Mouse (Mus musculus) R1 (cell line): ENCODE results near the gene Mettl24.

Experiments
- DNase-seq: peaks from one replicate; pipeline ENCODE4 v3.0.0-alpha.2; 2018; ENCODE audit warnings: low read depth, low spot score

The Mettl24 gene

DNA sequence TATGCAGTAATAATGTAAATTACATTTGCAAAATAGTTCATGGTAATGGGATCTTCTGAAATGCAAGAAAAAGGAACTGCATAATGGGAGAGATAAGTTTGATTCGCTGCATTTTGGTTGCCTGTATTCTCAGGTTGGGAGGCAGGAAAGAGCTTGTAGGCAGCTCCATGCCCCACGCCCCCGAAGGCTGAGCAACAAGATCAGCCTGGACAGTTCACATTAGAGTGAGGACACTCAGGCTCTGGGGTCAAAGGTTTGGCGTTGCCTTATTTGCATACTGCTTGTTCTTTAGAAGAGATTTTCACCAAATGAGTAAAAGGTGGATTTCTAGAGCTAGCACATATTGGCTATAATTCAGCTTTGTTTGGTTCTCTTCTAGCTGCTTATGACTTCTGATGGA lies 123.1 kb downstream of the Mettl24 start:
- DNase-seq = no peak

- DNase-seq = peak; percentile 89
Observed at GRCm38 (mm10) chr10:40809411-40809910, 126.4 kb downstream of the Mettl24 start.

DNA sequence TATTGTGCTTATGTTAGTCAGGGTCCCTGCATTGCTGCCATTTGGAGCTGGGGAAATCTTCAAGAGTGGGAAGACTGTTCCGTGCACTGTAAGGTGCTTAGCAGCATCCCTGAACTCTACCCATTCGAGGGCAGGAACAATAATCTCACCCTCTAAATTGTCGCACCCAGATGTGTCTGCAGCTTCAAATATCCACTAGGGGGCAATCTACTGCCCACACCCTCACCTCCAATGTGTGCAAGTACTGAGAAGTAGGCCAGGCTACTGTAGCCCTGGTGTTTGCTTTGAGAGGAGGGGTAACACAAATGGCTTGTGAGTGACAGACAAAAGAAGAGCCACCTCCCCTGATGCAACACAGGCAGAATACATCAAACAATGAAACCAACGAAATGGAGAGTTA lies 130.5 kb downstream of the Mettl24 start:
- DNase-seq = peak; percentile 56

DNA sequence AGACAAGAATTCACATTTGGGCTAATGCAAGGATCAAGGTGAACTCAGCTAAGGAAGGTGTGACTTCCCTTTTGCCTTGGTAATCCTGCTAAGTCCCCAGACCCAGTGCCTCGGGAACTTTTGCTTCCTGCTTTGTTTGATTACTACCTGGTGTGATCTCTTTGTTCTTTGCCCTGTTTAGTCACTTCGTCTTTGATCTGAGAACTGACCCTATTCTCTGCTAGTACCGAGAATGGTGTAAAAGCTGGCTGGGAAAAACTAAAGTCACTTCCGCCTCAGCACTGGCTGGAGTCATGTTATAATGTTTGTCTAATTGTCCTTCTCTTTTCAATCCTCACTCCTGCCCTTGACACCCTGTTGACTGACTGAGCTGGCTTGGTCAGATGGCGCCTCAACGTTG lies 133.4 kb downstream of the Mettl24 start:
- peak; percentile 37 for DNase-seq

DNA sequence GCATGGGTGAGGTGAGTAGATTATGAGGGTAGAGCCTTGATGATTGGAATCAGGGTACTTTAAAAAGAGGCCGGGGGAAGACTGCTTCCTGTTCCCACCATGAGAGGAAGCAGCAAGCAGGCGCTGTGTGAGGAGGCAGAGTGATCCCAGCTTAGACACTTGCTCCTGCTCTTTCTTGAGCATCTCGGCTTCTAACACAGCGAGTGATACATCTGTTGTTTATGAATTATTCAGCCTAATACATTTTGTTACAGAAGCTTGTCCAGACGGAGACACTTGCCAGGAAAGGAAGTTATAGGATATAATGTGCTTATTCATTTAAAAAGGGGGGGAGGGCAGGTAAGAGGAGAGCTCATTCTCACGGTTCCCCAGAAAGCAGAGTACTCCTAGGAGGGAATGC lies 142.9 kb downstream of the Mettl24 start:
- no peak for DNase-seq

DNA sequence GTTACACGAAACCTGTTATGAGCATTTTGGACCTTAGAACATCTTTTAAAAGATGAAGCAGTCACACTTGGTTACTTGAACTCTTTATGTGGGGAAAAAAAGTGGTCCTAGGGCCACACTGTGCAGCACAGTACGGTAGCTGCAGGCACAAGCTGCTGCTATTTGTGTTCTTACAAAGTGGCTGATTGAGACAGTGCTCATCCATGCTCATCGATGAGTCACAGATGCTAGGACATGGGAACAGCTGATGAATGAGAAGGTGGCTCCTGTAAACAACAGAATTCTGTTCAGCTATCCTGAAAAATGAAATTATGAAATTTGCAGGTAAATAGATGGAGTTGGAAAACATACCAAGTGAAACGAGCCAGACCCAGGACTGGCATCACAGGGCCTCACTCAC lies 144.6 kb downstream of the Mettl24 start:
- no peak for DNase-seq

DNA sequence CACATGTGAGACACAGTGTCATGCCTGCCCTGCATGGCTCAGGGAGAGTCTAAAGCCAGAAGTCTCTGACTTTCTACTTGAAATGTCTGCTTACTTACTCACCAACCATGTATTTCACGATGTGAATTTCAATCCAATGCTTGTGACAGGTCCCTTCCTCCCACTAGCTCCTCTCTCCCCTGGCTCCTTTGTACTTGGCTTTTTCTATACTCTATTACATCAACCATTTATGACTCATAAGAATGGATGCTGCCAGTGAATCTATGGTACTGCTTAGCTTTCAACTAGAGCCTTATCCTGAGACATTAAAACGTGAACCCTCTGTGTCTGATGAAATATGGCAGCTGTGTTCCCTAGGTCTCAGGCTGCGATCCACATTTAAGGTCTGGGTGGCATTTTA lies 147.2 kb downstream of the Mettl24 start:
- DNase-seq = no peak

GRCm38 (mm10) chr10:40831267-40831666 lies 148.2 kb downstream of the Mettl24 start:
- DNase-seq = no peak

DNA sequence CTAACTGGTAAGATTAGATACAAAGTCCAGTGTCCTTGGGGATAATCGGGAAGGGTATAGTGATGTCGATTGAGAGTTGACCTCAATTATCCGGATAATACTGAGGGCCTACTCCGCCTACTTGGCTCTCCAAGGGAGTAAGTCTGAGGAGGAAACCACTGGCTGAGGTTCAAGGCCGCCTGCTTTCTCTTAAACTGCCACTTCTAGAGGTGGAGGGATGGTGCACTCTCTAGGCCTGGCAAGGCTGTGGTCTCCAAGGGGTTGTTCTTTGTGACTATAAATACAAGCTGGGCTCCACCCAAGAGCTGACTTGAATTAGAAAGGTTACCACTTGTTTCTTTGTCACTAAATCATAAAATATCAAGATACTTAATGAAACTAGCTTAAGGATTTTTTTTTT lies 157.0 kb downstream of the Mettl24 start:
- DNase-seq = peak; percentile 31

GRCm38 (mm10) chr10:40843841-40844240 lies 160.8 kb downstream of the Mettl24 start:
- no peak for DNase-seq

DNA sequence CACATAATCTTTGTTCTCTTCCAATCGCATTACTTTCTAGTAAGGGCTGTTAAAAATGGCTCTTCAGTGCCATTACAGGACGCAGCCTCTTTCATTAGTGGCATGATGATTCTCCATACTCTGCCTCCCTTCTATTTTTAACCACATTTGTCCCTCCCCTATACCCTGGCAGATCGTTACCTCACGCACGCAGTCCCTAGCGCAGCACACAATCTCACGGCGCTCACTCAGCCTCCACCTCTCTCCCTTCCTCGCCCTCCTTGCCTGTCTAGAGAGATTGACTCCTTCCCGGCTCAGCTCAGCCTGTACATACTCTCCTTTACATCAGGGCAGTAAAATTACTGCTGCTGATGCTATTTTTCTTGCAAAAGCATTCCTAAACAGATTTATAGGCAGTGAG lies 161.5 kb downstream of the Mettl24 start:
- DNase-seq = no peak

GRCm38 (mm10) chr10:40845626-40846025 lies 162.5 kb downstream of the Mettl24 start:
- peak; percentile 40 for DNase-seq

DNA sequence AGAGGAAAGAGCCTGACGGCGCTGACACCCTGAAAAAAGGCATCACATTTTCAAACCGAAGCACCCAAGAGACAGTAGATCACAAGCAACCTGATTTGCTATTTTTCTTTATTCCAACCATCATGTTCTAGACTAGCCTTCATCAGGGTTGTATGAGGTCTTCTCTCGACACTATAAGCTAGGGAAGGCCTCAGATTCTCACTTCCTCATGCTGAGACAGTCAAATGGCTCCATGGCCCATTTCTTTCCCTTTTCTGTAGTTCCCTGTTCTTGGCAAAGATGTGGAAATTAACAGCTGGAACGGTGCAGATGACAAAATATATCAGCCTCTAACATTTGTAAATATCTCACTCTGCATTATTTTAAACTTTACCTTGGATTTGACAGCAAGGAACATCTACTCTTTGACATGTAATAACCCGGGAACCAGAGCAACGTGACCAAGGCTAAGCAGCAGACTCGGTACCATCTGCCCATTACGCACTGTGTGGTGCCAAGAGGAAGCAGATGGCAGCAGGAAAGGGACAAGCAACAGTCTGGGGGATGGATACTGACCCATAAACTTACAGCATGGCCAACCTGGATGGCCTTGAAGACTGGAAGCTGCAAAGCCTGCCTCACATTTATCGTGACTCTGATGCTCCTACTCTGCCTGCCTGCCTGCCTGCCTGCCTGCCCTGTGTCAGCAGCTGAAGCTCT lies 164.2 kb downstream of the Mettl24 start:
- no peak for DNase-seq

GRCm38 (mm10) chr10:40850644-40851043 lies 167.6 kb downstream of the Mettl24 start:
- no peak for DNase-seq

- DNase-seq = no peak
Observed at GRCm38 (mm10) chr10:40851138-40851537, 168.1 kb downstream of the Mettl24 start.

DNA sequence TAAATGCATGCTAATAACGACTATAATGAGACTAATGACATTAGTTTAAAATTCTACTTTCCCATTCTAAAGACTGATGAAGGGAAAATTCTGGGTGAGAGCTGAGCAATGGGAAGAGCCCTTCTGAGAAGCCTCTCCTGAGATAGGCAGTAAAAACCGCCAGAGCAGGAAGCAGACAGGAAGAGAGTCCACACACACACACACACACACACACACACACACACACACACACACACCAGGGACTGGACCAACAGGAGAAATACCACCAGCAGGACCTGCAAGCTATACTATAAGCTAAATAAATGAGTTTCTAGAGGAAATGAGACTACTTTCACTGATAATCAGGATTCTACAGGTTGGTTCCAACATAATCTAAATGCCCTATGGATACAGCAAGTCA lies 172.5 kb downstream of the Mettl24 start:
- DNase-seq = no peak

DNA sequence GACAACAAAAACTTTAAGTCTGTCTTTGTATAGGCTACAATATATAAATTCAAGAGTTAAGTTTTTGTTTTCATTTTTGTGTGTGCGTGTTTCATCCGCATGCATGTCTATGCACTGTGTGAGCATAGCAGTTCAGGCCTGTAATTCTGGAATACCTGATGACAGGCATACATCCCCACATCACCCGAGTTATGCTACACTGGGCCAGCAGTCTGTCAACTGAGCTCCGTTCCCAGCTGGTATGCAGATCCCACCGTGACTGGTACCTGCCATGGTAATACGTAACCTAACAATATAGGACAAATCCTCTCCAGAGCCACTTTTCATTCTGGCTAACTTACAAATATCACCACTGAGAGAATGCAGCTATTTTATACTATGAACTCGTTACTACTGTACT lies 173.6 kb downstream of the Mettl24 start:
- DNase-seq = no peak

DNA sequence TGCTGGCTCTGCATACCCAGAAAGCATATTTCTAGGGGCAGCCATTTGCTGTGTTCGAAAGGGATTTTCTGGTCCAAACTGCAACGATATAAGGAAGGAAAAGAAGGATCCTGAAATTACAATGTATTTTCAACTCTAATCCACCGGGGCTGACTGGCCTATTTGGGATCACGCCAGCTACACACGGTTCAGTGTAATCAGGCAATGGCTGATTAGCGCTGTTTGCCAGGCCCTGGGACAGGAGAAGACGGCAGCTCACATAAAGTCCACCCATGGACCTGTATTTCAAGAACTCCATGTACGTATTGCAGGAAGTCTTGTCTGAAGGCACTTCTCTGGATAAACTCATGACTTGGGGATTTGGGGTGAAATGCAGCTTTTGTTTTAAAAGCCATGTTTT lies 174.5 kb downstream of the Mettl24 start:
- no peak for DNase-seq
